Mouse (Mus musculus): ENCODE results near the gene Tmem131l.

Gene Tmem131l

GRCm38 (mm10) chr3:84010995-84011663 is 28.8 kb downstream of the Tmem131l start:
- DNase-seq (ENCODE audit: low spot score), result peak; percentile 84

- no peak for DNase-seq (ENCODE audit: low spot score)
Measured at GRCm38 (mm10) chr3:84005989-84006388, 34.0 kb downstream of the Tmem131l start.

- DNase-seq (ENCODE audit: low spot score), result no peak
Measured at GRCm38 (mm10) chr3:84004330-84005090, 35.5 kb downstream of the Tmem131l start.

GRCm38 (mm10) chr3:84002433-84003090 is 37.4 kb downstream of the Tmem131l start:
- peak; percentile 55 for DNase-seq (ENCODE audit: low spot score)

GRCm38 (mm10) chr3:83997563-83997962 is 42.4 kb downstream of the Tmem131l start:
- no peak for DNase-seq (ENCODE audit: low spot score)

- peak; percentile 90 for DNase-seq (ENCODE audit: low spot score)
Measured at GRCm38 (mm10) chr3:83997036-83997435, 42.9 kb downstream of the Tmem131l start.

GRCm38 (mm10) chr3:83996086-83996485 is 43.9 kb downstream of the Tmem131l start:
- no peak for DNase-seq (ENCODE audit: low spot score)

- DNase-seq (ENCODE audit: low spot score), result no peak
Measured at GRCm38 (mm10) chr3:83995254-83995830, 44.6 kb downstream of the Tmem131l start.

- no peak for DNase-seq (ENCODE audit: low spot score)
Measured at GRCm38 (mm10) chr3:83994217-83994839, 45.6 kb downstream of the Tmem131l start.

- DNase-seq (ENCODE audit: low spot score), result peak; percentile 94
Measured at GRCm38 (mm10) chr3:83993089-83993516, 46.9 kb downstream of the Tmem131l start.

- DNase-seq (ENCODE audit: low spot score), result no peak
Measured at GRCm38 (mm10) chr3:83991691-83992524, 48.1 kb downstream of the Tmem131l start.

GRCm38 (mm10) chr3:83988214-83988613 is 51.8 kb downstream of the Tmem131l start:
- DNase-seq (ENCODE audit: low spot score), result no peak

- DNase-seq (ENCODE audit: low spot score), result no peak
Measured at GRCm38 (mm10) chr3:83987533-83988112, 52.4 kb downstream of the Tmem131l start.

GRCm38 (mm10) chr3:83986740-83987139 is 53.2 kb downstream of the Tmem131l start:
- DNase-seq (ENCODE audit: low spot score), result no peak

GRCm38 (mm10) chr3:83985426-83985825 is 54.5 kb downstream of the Tmem131l start:
- DNase-seq (ENCODE audit: low spot score), result no peak

- DNase-seq (ENCODE audit: low spot score), result no peak
Measured at GRCm38 (mm10) chr3:83984379-83984778, 55.6 kb downstream of the Tmem131l start.

GRCm38 (mm10) chr3:83982821-83983220 is 57.2 kb downstream of the Tmem131l start:
- DNase-seq (ENCODE audit: low spot score), result no peak

- no peak for DNase-seq (ENCODE audit: low spot score)
Measured at GRCm38 (mm10) chr3:83980231-83980872, 59.6 kb downstream of the Tmem131l start.

GRCm38 (mm10) chr3:83978497-83979410 is 61.2 kb downstream of the Tmem131l start:
- DNase-seq (ENCODE audit: low spot score), result no peak
